Mouse (Mus musculus): ENCODE measurements around the gene Cep152.

Gene Cep152

DNA sequence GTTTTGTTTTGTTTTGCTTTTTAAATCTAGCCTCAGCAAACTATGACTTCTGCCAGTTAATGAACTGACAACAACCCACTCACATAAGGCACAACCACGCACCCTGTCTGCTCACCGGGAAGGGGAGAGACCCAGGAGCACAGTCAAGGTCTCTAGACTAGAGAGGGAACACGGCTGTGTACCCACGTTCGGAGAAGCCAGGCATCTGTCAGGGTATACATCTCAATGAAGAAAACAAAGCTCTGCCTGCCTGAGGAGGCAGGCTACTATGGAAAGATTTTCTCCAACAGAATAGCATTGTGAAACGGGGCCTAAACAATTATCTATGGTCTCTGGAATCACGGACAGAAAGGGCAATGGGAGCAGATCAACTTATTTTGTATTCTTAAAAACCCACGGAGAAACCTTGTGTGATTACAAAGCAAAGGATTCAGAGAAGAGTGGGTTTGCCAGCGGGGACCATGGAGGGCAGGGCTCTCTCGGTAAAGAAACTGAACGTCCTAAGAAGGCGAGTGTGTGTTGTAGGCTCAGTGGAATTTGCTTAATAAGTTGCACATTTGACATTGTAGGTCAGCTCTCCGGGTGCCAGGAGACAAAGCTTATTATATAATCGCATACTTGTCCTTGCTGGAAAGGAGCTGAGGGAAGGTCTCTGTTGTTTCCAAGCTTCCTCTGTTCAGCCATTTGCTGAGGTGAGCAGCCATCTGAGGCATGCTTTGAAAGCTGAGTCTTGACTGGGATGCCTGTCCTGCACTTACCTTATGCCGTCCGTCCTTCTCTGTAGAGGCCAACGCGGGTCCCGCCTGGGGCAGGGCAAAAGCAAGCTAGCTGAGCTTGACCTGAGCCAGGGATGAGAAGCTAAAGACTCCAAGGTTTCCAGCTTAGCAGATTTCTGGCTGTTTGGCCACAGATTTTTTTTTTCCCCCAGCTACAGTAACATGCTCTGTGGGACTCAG lies 66.0 kb downstream of the Cep152 start:
- DNase-seq (ENCODE audit: low spot score in 2 of 2), result no peak

DNA sequence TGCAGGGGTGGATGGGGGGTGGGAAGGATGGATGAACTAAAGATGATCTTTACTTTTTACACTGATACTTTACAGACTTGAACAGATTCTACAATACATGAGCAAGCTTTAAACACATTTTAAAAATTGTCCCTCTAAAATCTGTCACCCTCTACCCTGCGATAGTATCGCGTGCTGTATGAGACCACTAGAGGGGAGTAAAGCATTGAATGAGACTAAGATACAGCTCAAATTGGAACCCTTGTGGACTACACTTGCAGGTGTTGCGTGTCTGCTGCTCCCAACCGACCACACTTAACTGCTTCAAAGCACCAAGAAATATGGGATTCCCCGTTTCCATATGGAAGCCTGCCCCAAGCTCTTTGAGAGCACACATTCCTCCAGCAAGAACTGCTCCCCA lies 69.1 kb downstream of the Cep152 start:
- DNase-seq (ENCODE audit: low spot score in 2 of 2), result no peak

GRCm38 (mm10) chr2:125548806-125549578 lies 75.9 kb downstream of the Cep152 start:
- no peak for DNase-seq (ENCODE audit: low spot score in 2 of 2)

GRCm38 (mm10) chr2:125544986-125545385 lies 79.9 kb downstream of the Cep152 start:
- DNase-seq (ENCODE audit: low spot score in 2 of 2), result no peak

GRCm38 (mm10) chr2:125543646-125544045 lies 81.3 kb downstream of the Cep152 start:
- no peak for DNase-seq (ENCODE audit: low spot score in 2 of 2)

GRCm38 (mm10) chr2:125541451-125541850 lies 83.5 kb downstream of the Cep152 start:
- no peak for DNase-seq (ENCODE audit: low spot score in 2 of 2)

GRCm38 (mm10) chr2:125540579-125540978 lies 84.3 kb downstream of the Cep152 start:
- DNase-seq (ENCODE audit: low spot score in 2 of 2), result no peak

GRCm38 (mm10) chr2:125539640-125540039 lies 85.3 kb downstream of the Cep152 start:
- no peak for DNase-seq (ENCODE audit: low spot score in 2 of 2)

DNA sequence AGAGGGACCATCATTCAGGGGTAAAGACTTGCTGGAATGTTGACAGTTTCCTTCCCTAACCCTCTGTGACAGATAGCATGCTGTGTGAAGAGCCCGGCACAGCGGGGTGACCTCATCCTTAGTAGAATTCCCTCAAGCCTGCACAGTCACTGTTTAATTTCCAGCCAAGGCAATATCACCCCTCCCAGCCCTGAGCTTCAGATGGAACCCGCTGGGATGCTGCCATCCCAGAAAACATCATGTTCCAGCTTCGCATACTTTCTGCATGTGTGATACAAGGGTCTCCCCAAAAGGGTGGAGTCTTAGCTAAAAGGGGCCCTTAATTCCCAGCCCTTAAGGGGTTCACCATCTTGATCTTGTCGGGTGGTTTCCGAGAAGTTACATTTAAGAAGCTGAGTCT lies 94.2 kb downstream of the Cep152 start:
- no peak for DNase-seq (ENCODE audit: low spot score in 2 of 2)

- DNase-seq (ENCODE audit: low spot score in 2 of 2), result no peak
These were observed 98.3 kb downstream of the Cep152 start for GRCm38 (mm10) chr2:125526566-125526965.

DNA sequence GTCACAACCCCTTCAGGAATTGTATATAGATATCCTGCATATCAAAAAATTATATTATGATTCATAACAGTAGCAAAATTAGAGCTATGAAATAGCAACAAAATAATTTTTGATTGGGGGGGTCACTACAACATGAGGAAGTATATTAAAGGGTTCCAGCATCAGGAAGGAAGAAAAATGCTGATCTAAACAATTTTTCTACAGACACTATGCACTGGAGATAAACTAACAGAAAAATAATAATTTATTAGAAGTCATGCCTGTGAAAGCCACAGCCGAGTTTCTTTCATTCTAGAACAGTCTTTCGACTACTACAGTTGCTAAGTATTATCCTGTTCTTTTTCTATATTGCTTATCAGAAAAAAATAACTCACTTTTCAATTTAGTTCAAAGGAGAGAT lies 99.4 kb downstream of the Cep152 start:
- DNase-seq (ENCODE audit: low spot score in 2 of 2), result no peak

GRCm38 (mm10) chr2:125516594-125516993 lies 108.3 kb downstream of the Cep152 start:
- peak in 1 of 2 experiments; percentile 17 for DNase-seq (ENCODE audit: low spot score in 2 of 2)

DNA sequence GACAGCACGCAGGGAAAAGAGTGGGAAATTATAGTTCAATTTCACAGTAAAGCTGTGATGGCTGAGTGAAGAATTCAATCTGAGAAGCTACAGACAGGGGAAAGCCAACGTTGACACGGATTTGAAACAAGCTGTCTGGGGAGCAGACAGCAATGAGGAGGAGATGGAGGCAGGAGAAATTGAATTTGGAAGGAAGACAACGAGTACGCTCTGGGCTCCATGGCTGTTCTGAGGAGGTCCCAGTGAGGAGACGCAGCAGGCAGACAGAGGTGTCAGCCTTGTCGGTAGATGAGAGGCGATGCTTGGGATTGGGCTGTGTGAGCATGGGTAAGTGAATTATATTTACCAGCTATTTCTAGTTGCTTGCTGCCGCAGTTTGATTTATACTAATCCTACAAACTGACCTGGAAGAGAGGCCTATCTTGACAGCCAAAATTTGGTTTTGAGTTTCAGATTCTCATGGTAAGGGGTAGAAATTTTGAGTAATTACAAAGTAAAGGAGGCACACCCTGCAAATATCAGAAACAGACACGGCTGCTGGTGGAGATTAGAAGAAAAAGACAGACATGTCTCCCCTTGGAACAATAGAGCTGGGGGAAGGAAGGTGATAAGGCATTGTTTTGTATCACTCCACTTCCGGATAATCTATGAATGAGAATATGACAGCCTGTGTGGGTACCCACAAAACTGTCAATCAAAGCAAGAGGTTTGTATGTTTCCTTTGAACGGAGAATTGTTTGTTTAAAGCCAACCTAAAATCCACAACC lies 109.4 kb downstream of the Cep152 start:
- DNase-seq (ENCODE audit: low spot score in 2 of 2), result no peak

DNA sequence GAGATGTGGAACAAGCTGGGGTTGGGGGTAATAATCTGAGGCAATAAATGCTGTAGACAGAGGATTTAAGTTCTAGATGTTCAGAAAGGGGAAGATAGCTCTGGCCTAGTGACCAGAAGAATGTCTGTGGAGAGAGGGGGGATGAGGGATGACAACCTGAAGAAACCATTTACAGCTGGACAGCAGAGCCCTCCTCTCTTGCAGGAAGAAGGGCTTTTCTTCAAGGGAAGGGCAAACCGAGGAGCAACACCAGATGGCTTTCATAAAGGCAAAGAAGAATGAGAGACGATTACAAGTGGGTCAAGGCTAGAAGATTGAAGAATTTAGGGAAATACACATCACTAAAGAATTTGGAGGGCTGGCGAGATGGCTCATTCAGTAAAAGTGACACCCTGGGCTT lies 110.5 kb downstream of the Cep152 start:
- DNase-seq (ENCODE audit: low spot score in 2 of 2), result no peak
